Comparison of ENCODE assay signal across 8 mouse cellular contexts in genomic region chr12:82467641-82468040, GRCm38 (mm10).
A peak's percentile ranks its signal among the peaks of the same experiment; 100 is the strongest.
DNase-seq lines count a peak whose midpoint lies in the region; ATAC-seq lines count a peak whose summit lies in the region.

No protein-coding gene starts in this region.

- peak; percentile 81 for DNase-seq in heart, adult 11 months
- DNase-seq in 416B (ENCODE audit: low read depth): peak; percentile 45
- DNase-seq in left cerebral cortex, postnatal 4 days: peak; percentile 47
- DNase-seq in spleen, adult 18-20 months: no peak
- no peak for DNase-seq in yolk sac, embryonic 10.5 days (ENCODE audit: low spot score)

- H3K36me3 ChIP-seq in heart, embryonic 11.5 days (ENCODE audit: control insufficient read depth, insufficient read depth, low read length): no peaks in the 10 kb centered on the region
- H3K36me3 ChIP-seq in forebrain, embryonic 12.5 days (replicated peaks): no peaks in the 10 kb centered on the region

- H3K4me1 ChIP-seq in heart, embryonic 11.5 days (ENCODE audit: control insufficient read depth, insufficient read depth, low read length): peaks cover 18% of the 10 kb centered on the region
- H3K4me1 ChIP-seq in brown adipose tissue, adult 24 weeks (ENCODE audit: control insufficient read depth, insufficient read depth, insufficient read length, low read length): 0 out of 2 replicates have a peak, but pooled peaks cover 2% of the 10 kb centered on the region
- H3K4me1 ChIP-seq in forebrain, embryonic 12.5 days: peaks cover 8% of the 10 kb centered on the region; the same call in 1 of the 2 replicates

- H3K27me3 ChIP-seq in heart, embryonic 11.5 days (ENCODE audit: control insufficient read depth, insufficient read depth, low read length): no peaks in the 10 kb centered on the region
- peaks cover 5% of the 10 kb centered on the region; the same call in 1 of the 2 replicates for H3K27me3 ChIP-seq in forebrain, embryonic 12.5 days

- H3K4me2 ChIP-seq in heart, embryonic 11.5 days: no peak overlapping the region
- H3K4me2 ChIP-seq in forebrain, embryonic 12.5 days: no peak overlapping the region

- no peak overlapping the region for H3K4me3 ChIP-seq in heart, embryonic 11.5 days (ENCODE audit: low read depth, low read length)
- no peak overlapping the region for H3K4me3 ChIP-seq in brown adipose tissue, adult 24 weeks (ENCODE audit: insufficient read depth, low read depth, low read length)
- no peak overlapping the region for H3K4me3 ChIP-seq in forebrain, embryonic 12.5 days (replicated peaks)

- ATAC-seq in heart, embryonic 11.5 days (replicated peaks; ENCODE audit: insufficient number of reproducible peaks, low FRiP score, low TSS enrichment): no peak
- no peak for ATAC-seq in forebrain, embryonic 12.5 days (ENCODE audit: low FRiP score)

- intact Hi-C loops in left cerebral cortex, postnatal 4 days (cut with DNase I): loop anchor here (5.0 kb wide), 1 partner anchor 145 kb away; no protein-coding TSS in a partner anchor

- H3K9me3 ChIP-seq in heart, embryonic 11.5 days (replicated peaks; ENCODE audit: control insufficient read depth, low read length): no peaks in the 10 kb centered on the region
- H3K9me3 ChIP-seq in forebrain, embryonic 12.5 days: no peaks in the 10 kb centered on the region

- no peak overlapping the region for H3K27ac ChIP-seq in heart, embryonic 11.5 days (ENCODE audit: low read depth, low read length)
- H3K27ac ChIP-seq in brown adipose tissue, adult 24 weeks (replicated peaks; ENCODE audit: low read depth, low read length): peak overlapping the region; percentile 48
- H3K27ac ChIP-seq in forebrain, embryonic 12.5 days: no peak overlapping the region

- 73% methylated on average over 2 of the region's 2 CpGs for WGBS in heart, embryonic 11.5 days (ENCODE audit: insufficient replicate concordance)
- WGBS in forebrain, embryonic 12.5 days: 85% methylated on average over 2 of the region's 2 CpGs

- no peak overlapping the region for H3K9ac ChIP-seq in heart, embryonic 11.5 days (ENCODE audit: low read depth, low read length)
- no peak overlapping the region for H3K9ac ChIP-seq in forebrain, embryonic 12.5 days

Comparison
In these comparisons a context has a peak if more than half of its experiments do, and no peak if none do; other contexts are left out.
1. DNase-seq: peak in heart, adult 11 months (single experiment), 416B (single experiment) and left cerebral cortex, postnatal 4 days (single experiment); none in spleen, adult 18-20 months (0 of 2) and yolk sac, embryonic 10.5 days (single experiment).